Mouse (Mus musculus) kidney, postnatal 10 days (tissue): ENCODE measurements around the gene Setd5.

Experiments
- DNase-seq: peaks from one replicate; pipeline ENCODE4 v3.0.0; 2021; ENCODE audit warnings: mixed read lengths

The Setd5 gene

GRCm38 (mm10) chr6:113076686-113077516, at the start of gene Setd5:
Gene Setd5 (plus strand): TSS chr6:113077365.
- DNase-seq: peak; percentile 99

DNA sequence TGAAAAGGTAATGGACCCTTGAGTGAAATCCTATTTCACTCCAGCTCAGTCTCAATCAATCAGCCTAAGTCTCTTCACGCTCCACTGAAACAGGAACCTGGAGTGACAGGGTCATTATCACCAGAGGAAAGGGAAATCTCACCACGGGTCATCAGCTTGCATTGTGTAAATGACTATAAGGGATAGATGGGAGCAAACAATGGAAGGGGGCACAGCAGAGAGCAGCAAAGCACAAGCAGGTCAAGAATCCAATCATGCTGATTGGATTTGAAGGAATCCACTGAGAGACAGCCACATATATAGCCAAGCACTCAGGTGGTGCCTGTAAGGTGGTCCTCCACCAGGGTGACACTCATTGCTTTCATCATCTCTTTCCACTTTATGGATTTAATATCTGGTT, 49.7 kb upstream of the Setd5 start:
- DNase-seq: no peak

GRCm38 (mm10) chr6:113029006-113029405, 48.2 kb upstream of the Setd5 start:
- no peak for DNase-seq

- DNase-seq: no peak
Measured at GRCm38 (mm10) chr6:113030553-113030952, 46.6 kb upstream of the Setd5 start.

DNA sequence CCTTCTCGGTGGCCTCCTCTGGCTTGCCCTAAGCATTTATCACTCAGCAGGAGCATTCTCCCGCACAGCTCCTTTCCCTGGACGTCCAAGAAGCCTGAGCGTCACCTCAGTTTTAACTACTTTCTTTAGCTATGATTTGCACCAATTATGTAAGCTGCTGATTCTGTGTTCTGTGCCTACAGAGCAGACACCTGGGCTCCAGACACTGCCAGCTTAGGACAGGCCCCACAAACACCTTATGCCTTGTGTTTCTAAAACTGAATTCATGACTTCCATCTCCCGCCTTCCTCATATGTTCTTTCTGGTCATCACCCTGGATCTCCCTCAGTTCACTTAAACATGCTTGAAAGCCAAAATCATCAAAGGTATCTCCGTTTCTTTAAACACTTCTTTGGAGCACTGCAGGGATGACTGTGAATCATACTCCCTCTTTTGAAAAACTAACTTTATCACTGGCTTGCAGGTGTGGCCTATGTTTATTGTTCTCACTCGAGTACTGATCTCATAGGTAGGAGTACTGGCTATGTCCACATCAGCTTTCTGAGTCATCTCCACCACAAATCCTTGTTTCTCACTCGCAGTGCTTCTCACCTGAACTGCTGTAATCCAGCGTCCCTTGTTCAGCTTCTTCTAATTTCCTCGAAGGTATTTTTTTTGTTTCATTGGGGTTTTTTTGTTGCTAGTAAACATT, 46.0 kb upstream of the Setd5 start:
- no peak for DNase-seq

- no peak for DNase-seq
Measured at GRCm38 (mm10) chr6:113032121-113032520, 45.0 kb upstream of the Setd5 start.

- DNase-seq: no peak
Measured at GRCm38 (mm10) chr6:113033185-113033584, 44.0 kb upstream of the Setd5 start.

GRCm38 (mm10) chr6:113034466-113034865, 42.7 kb upstream of the Setd5 start:
- DNase-seq: no peak

- DNase-seq: no peak
Measured at GRCm38 (mm10) chr6:113036463-113037175, 40.5 kb upstream of the Setd5 start.

DNA sequence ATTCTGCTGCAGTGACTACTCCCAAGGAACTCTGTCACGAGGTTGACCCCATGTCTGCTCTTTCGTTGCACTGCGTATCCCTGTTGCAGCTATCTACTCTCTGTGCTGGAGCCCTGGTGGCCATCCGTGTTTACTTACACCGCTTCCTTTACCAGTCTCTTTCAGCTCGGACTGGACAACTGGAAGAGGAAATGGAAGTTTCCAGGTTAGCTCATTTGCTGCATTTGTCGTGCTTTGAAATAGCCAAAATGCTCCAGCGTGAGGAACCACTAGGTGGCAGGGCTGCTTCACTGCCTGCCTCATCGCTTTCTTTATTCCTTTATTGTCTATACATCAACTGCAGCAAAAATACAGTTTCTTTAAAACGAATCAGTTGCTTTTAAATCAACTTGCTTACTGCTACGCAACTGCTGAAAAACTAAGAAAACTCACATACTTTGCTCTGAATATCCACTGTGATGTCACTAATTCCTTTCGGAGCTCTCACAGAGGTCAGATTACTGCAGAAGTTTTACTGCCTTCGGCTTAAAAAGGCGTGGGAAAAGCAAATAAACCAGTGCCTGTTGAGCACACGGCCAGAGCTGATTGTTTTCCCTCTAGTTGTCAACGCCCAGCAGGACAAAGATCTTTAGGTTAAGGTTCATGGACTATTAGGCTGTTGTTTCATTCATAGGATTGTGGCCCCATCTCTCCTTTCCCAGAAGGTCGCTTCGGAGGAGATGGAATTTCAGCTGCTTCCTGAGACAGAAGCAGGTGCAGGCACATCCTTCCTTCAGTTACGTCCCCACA, 39.0 kb upstream of the Setd5 start:
- DNase-seq: peak; percentile 82

DNA sequence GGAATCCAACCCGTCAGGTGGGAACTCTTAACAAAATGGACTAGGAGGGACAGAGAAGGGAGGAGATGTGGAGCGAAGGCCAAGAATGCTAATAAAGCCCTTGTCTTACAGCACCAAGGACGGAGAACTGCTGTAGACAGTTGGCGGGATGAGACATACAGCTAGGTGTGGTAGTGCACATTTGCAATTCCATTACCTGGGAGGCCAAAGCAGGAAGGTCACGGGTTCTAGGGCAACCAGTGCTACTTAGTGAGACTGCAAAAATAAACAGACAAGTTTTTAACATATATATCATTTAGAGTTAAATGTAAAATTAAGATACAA, 38.5 kb upstream of the Setd5 start:
- no peak for DNase-seq

GRCm38 (mm10) chr6:113040319-113040718, 36.8 kb upstream of the Setd5 start:
- DNase-seq: no peak

- DNase-seq: no peak
Measured at GRCm38 (mm10) chr6:113041215-113041990, 35.8 kb upstream of the Setd5 start.

- DNase-seq: no peak
Measured at GRCm38 (mm10) chr6:113045575-113045974, 31.6 kb upstream of the Setd5 start.

DNA sequence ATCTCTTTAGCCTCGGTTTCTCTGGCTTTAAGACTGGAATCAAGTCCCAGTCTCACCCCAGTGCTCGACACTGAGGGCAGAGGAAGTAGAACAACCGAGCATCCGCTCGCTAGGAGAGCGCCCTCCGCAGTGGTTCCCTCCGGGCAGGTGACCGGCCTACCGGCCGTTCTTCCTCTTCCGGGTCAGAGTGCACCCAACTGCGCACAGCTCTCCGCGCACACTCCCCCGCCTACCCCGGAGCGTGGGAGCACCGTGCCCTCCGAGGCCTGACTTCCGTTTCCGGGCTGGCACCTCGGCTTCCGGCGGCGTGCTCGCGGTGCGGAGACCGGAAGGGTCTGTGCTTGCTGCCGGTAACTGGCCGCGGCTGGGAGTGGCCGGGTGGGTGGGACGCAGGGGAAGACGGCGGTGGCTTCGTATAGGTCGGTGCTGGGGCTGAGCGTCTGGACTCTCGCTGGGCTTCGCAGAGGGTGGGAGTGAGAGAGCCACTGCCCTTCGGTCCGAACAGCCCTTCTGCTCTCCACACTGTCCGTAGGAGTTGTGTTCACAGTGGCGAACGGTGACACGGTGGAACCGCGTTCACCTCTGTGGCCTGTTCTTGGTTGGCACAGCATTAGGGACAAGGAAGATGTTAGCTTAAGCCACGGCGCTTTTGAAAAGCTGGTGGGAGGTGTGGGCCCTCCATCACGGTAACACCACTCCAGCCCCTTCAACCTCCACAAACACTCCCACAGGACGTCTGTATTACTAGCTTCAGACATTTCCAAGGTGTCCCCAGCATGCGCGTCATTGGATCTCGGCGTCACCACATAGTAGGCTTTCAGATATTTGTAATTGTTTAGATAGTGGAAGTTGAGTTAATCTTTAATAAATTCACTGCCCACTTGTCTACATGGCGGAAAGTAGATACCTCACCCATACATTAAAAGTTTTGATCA, 30.9 kb upstream of the Setd5 start, which contains the start of gene Thumpd3:
Gene Thumpd3, plus strand, starts transcription at position 185 of the 935 bp plus-strand sequence.
- DNase-seq: peak; percentile 99

DNA sequence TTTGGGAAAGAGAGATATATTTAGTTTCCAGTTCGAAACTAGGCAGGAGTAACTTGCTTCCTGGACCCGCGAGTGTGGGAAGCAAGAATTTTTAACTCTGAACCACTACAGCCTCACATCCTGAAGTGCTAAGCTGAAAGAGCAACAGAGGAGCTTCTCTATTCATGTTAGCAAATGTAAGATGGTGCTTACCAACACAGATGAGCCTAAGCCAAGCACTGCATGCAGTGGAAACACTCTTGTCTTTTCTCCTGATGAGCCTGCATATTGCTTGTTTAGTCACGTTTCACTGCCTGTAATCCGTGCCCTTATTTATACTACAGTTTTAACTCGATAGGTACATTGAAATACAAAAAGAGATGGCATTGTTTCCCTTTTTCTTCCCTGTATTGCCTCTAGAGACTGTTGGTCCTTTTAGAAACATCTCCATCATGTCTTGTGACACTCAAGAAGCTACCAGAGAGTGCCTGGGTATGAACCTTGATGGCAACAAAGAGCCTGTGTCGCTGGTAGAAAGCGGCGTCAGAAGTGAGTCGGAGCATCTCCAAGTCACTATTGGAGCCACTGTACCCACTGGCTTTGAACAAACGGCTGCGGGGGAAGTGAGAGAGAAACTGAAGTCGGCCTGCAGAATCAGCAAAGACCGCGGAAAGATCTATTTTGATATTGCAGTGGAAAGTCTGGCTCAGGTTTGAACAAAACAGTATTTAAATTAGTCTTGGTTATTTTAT, 30.0 kb upstream of the Setd5 start:
- DNase-seq: no peak

- DNase-seq: no peak
Measured at GRCm38 (mm10) chr6:113048371-113048770, 28.8 kb upstream of the Setd5 start.

GRCm38 (mm10) chr6:113049159-113049558, 28.0 kb upstream of the Setd5 start:
- DNase-seq: no peak

GRCm38 (mm10) chr6:113052972-113053371, 24.2 kb upstream of the Setd5 start:
- no peak for DNase-seq

GRCm38 (mm10) chr6:113054552-113055107, 22.5 kb upstream of the Setd5 start:
- DNase-seq: no peak
